Mouse (Mus musculus): ENCODE measurements around the gene Iqgap1.
A peak's percentile ranks its signal among the peaks of the same experiment; 100 is the strongest.
"Not testable (repeated sequence)": the region's sequence is repeated elsewhere in the genome, so short reads cannot be mapped to it uniquely, and the experiment has no call there.

Iqgap1 gene

GRCm38 (mm10) chr7:80770466-80770865, 55.3 kb downstream of the Iqgap1 start:
- DNase-seq (ENCODE audit: low read depth): no peak

- DNase-seq (ENCODE audit: low read depth): peak; percentile 71
Observed at GRCm38 (mm10) chr7:80766861-80767312, 58.9 kb downstream of the Iqgap1 start.

GRCm38 (mm10) chr7:80766072-80766471, 59.7 kb downstream of the Iqgap1 start:
- DNase-seq (ENCODE audit: low read depth): peak; percentile 94

- DNase-seq (ENCODE audit: low read depth): no peak
Observed at GRCm38 (mm10) chr7:80763864-80764437, 61.8 kb downstream of the Iqgap1 start.

- peak; percentile 59 for DNase-seq (ENCODE audit: low read depth)
Observed at GRCm38 (mm10) chr7:80762297-80762696, 63.5 kb downstream of the Iqgap1 start.

- no peak for DNase-seq (ENCODE audit: low read depth)
Observed at GRCm38 (mm10) chr7:80754086-80754485, 71.7 kb downstream of the Iqgap1 start.

- no peak for DNase-seq (ENCODE audit: low read depth)
Observed at GRCm38 (mm10) chr7:80753613-80754012, 72.2 kb downstream of the Iqgap1 start.

GRCm38 (mm10) chr7:80749624-80750023, 76.2 kb downstream of the Iqgap1 start:
- DNase-seq (ENCODE audit: low read depth): no peak

- not testable (repeated sequence) for DNase-seq (ENCODE audit: low read depth)
Observed at GRCm38 (mm10) chr7:80749109-80749508, 76.7 kb downstream of the Iqgap1 start.

- DNase-seq (ENCODE audit: low read depth): no peak
Observed at GRCm38 (mm10) chr7:80747371-80747770, 78.4 kb downstream of the Iqgap1 start.

GRCm38 (mm10) chr7:80746166-80746761, 79.5 kb downstream of the Iqgap1 start:
- no peak for DNase-seq (ENCODE audit: low read depth)

GRCm38 (mm10) chr7:80745746-80746145, 80.0 kb downstream of the Iqgap1 start:
- no peak for DNase-seq (ENCODE audit: low read depth)

GRCm38 (mm10) chr7:80745250-80745649, 80.5 kb downstream of the Iqgap1 start:
- DNase-seq (ENCODE audit: low read depth): no peak

- DNase-seq (ENCODE audit: low read depth): no peak
Observed at GRCm38 (mm10) chr7:80743920-80744630, 81.7 kb downstream of the Iqgap1 start.

GRCm38 (mm10) chr7:80742671-80743070, 83.1 kb downstream of the Iqgap1 start:
- no peak for DNase-seq (ENCODE audit: low read depth)

GRCm38 (mm10) chr7:80740954-80741353, 84.8 kb downstream of the Iqgap1 start:
- DNase-seq (ENCODE audit: low read depth): peak; percentile 65

GRCm38 (mm10) chr7:80736199-80736598, 89.6 kb downstream of the Iqgap1 start:
- no peak for DNase-seq (ENCODE audit: low read depth)

GRCm38 (mm10) chr7:80732986-80733385, 92.8 kb downstream of the Iqgap1 start:
- no peak for DNase-seq (ENCODE audit: low read depth)

GRCm38 (mm10) chr7:80729662-80730061, 96.1 kb downstream of the Iqgap1 start:
- peak; percentile 82 for DNase-seq (ENCODE audit: low read depth)

- DNase-seq (ENCODE audit: low read depth): no peak
Observed at GRCm38 (mm10) chr7:80721041-80721440, 104.7 kb downstream of the Iqgap1 start.

GRCm38 (mm10) chr7:80719582-80719981, 106.2 kb downstream of the Iqgap1 start:
- no peak for DNase-seq (ENCODE audit: low read depth)

- no peak for DNase-seq (ENCODE audit: low read depth)
Observed at GRCm38 (mm10) chr7:80719038-80719437, 106.7 kb downstream of the Iqgap1 start.

GRCm38 (mm10) chr7:80718471-80718870, 107.3 kb downstream of the Iqgap1 start:
- DNase-seq (ENCODE audit: low read depth): peak; percentile 43

All from induced T-regulatory cell, adult 2 months (primary cell).